Mouse (Mus musculus): ENCODE measurements around the gene Pkmyt1.

DNA sequence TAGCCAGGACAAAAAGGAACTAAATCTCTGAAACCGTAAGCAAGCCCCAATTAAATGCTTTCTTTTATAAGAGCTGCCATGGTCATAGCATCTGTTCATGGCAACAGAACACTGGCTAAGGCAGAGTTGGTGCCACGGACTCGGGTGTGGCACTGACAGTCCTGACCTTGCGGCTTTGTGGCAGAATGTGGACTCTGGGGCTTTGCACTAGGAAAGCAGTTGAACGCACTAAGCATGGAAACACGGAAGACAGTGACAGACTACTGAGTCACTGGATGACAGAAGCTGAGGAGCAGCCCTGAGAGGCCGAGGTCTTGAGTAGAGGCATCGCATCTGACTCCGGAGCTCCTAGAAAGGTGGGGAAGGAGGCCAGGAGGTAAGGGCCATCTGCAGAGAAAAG is 31.4 kb downstream of the Pkmyt1 start:
- TF ChIP-seq CTCF (IDR thresholded peaks at IDR 0.05; ENCODE audit: low read depth) (no peak), EP300 (IDR thresholded peaks at IDR 0.05; ENCODE audit: low read depth) (no peak)

Measured in heart, postnatal 0 days (tissue).